Mouse (Mus musculus) neural tube, embryonic 14.5 days (tissue): ENCODE data around the gene Exosc9. TPM values are rescaled to one million over a fixed set of nuclear protein-coding genes. Genes with fewer than 3 reads are reported as not detected.

Source experiments
- polyA plus RNA-seq: library from polyadenylated mRNA; unstranded; fragments of >200 nt; fragmentation: Nextera tagmentation; extraction: Ambion mirVana; gene quantifications from 2 replicates; pipeline ENCODE4 v1.2.1, GENCODE M21; 2014

The Exosc9 gene
- polyA plus RNA-seq, 1 experiment from 2014 or later = 87.1 TPM

Other genes starting within 250 kb of the Exosc9 start
- gene Anxa5, start 76.7 kb upstream of the Exosc9 start, polyA plus RNA-seq = 27.8 and 131 TPM in 2 replicates
- gene 1810062G17Rik, start 76.7 kb upstream of the Exosc9 start, polyA plus RNA-seq = 0.50 TPM in 1 of 2 replicates, not detected in the other
- gene Gm11549, start 30.8 kb upstream of the Exosc9 start, polyA plus RNA-seq = 0.07 and 2.5 TPM in 2 replicates
- gene Ccna2, start 19.5 kb downstream of the Exosc9 start, polyA plus RNA-seq = 15.2 and 21.5 TPM in 2 replicates
- gene Bbs7, start 60.9 kb downstream of the Exosc9 start, polyA plus RNA-seq = 20.3 and 22.1 TPM in 2 replicates
- 31.2 and 36.3 TPM in 2 replicates for gene Trpc3, start 137.6 kb downstream of the Exosc9 start, polyA plus RNA-seq